Mouse (Mus musculus): ENCODE results near the gene Trmt13.

The Trmt13 gene

DNA sequence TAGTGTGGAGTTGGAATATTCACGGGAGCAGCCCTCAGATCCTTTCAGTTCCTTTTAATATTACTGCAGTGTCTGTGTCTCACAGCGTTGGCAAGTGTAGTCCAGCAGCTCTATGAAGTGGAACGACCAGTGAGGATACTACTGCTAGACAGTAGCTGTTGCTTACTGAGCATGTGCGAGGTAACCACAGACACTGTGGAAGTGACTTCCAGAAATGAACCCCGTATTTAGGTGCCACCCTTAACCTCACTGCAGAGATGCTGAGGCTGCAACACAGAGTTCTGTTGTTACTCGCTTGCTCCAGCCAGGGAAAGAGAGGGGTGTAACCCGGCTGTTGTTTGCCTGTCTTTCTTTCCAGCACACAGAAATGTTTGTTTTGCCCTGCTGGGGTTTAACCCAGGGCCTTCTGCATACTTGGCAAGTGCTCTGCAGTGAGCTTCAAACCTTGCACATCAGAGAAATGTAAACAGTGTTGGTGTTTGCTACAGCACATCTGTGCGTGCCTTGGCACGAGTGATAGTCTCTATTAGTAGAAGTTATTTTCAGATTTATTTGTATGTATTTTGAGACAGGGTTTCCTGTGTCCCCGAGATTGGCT is at the start of gene Trmt13:
Trmt13 (minus strand) TSS at position 293 of the 598 bp plus-strand sequence.
- WGBS = 50% methylated on average over 10 of the region's 10 CpGs

DNA sequence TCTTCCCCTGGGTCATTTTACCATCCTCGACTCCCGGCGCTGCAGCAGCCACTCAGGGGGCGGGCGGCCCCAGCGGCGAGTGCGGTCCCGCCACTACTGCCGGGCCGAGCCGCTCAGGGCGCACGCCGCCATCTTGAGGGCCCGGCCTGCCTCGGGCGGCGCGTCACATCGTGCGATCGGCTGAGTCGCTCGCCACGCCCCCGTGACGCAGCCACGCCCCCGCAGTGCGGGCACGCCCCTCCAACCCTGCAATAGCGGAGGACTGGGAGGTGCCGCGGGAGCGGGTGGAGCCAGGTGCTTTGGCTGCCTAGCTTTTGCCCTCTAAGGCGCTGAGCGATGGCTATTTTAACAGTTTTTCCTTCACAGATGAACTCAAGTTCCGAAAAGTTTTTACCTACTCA is 48.1 kb upstream of the Trmt13 start, which contains the start of gene Mfsd14a:
Mfsd14a (minus strand) TSS at position 215 of the 401 bp plus-strand sequence.
- under 1% methylated on average over 39 of the region's 39 CpGs for WGBS

DNA sequence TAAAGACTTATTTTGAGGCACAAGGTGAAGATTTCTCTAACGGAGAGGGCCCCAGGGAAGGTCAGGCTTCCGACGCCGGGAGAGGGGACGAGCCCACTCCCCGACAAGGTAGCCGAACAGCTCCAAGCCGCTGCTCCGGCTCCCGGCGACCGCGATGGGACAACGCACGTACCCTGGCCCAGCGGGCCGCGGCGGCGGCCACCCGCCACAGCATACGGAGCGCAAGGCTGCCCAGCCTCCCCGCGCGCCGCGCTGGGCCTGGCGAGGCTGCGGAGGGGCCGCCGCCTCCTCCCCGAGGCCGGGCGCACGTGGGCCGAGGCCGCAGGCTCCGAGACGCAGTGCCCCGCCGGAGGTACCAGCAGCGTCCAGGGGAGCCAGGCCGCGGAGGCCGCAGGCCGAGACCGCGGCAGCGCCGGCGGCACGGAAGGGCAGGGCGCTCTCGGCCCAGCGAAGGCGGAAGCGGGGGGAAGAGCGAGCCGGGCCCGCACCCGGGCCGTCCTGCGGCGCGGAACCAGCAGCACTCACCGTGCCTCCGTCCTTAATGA is 47.6 kb upstream of the Trmt13 start:
- under 1% methylated on average over 66 of the region's 68 CpGs for WGBS

DNA sequence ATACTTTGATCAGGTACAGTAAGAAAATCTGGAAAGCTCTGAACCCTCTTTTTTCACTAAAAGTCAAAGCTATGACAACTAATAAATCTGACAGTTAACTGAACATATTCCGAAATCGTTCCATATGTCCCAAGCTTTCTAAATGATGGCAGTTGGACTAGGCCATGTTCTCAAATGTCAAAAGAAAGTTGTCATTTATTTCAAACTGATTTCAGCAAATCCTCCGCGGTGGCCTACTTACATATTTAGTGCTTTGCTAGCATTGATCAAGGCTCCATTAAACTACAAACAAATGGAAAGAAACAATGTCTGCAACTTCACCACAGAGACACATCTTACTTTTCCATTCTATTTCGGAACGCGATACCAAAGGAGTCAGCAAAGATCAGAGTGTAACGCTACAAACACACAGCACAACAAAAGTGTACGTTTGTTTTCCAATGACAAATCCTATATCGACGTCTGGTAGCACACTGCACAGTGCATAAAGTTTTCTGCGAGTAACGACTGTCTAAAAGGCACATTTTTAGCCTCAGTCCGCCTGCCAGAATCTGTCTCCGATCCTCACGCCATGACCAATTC is 47.0 kb upstream of the Trmt13 start:
- 3% methylated on average over 16 of the region's 16 CpGs for whole genome bisulfite sequencing

DNA sequence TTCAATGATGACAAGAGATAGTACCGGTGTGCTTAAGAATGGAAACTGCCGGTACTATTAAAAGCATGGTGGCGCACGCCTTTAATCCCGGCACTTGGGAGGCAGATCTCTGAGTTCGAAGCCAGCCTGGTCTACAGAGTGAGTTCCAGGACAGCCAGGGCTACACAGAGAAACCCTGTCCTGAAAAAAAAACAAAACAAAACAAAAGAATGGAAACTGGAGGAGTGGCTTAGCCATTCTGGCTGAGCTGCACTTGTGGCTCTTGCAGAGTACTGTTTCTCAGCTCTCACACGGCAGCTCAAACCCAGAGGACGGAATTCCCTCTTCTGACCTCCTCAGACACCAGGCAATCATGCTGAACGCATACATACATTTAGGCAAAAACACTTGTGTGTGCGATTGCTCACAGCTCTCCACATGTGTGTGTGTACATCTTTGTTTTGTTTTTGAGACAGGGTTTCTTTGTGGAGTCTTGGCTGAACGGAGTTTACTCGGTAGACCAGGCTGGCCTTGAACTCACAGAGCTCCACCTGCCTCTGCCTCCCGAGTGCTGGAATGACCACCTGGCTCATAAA is 45.6 kb upstream of the Trmt13 start:
- 64% methylated on average over 13 of the region's 13 CpGs for WGBS

DNA sequence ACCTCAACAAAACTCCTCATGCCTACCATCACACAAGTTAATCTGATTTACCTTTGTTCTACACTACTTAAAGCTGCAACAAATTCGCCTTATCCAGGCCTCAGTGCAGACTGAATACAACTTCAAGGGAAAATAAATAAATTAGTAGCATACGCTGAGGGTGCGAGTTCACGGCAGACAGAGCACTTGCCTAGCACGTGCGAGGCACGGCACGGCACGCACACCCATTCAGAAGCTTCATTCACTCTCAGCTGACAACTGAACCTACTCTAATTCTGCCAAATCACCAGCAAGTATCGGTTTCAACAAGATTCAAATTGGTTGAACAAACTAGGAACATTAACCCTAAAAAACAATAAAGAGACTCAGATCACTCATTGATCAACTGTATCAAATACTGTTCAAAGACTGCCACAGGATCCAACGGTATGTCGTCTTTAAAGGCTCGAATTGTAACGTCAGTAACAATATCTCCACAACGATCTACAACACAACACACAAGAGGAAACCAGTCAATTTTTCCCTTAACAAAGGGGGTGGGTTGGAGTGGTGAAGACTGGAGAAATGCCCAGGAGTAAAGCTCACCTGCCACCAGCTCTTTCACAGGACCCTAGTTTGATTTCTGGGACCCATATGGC is 44.7 kb upstream of the Trmt13 start:
- WGBS = 51% methylated on average over 15 of the region's 15 CpGs

DNA sequence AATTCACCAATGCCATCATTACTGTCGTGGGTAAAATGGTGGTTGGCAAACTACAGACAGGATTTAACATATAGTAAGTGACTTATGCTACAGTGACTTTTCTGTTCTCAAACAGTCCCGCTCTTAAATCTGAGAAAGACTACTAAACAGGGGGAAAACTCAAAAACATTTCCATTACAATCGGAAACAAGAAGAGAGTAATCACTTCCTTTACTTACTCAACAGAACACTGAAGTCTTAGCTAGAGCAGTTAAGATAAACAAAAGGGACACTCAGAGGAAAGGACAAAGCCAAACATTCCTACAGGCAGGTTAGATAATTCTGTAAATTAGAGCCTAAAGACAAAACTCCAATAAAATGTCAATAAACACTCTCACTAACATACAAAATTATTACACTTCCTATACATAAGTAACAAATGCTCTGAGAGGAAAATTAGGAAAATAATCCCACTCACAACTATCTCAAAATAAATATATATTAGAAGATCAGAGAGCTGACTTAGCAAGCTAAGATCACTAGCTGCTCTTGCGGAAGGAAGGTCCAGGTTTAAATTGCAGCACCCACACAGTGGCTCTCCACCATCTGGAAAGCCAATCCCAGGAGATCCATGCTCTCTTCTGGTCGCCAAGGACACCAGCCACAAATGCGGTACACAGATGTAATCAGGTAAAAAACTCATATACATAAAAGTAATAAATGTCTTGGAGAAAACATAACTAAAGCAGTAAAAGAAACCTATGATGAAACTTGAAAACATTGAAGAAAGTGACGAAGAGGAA is 42.0 kb upstream of the Trmt13 start:
- WGBS = 61% methylated on average over 7 of the region's 7 CpGs

DNA sequence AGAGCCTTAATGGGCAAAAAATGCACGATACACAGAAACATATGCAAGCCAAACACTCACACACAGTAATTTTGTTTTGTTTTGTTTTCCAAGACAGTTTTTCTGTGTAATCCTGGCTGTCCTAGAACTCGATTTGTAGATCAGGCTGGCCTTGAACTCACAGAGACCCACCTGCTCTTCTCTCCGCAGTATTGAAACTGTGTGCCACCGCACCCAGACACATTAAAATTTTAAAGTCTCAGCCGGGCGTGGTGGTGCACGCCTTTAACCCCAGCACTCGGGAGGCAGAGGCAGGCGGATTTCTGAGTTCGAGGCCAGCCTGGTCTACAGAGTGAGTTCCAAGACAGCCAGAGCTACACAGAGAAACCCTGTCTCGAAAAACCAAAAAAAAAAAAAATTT is 39.7 kb upstream of the Trmt13 start:
- 93% methylated on average over 11 of the region's 11 CpGs for WGBS

DNA sequence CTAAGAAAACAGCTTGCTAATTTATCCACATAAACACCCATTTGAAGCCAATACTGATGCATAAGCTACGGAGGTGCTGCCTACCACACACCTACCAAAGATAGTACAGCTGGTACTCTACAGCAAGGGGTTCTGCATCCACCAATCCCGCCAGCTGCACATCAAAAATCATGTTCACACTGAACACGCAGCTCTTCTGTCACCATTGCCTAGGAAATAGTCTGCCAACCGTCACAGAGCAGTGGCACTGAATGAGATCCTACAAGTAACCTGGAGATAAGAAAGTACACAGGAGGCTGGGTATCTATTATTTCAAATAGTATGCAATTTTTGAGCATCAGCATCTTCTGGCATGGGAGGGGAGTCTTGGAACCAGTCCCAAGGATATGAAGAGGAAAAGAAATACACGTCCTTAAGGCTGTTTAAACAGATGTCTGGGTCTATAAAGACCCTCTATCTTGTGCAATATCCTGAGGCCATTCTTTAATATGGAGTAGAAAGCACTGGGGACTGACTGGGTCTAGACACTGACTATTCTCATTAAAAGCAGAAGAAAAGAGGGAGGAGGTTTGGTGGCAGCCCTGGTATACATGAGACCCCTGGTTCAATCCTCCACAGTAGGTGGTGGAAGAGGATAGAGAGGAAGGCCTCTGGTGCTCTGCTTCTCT is 39.0 kb upstream of the Trmt13 start:
- 34% methylated on average over 5 of the region's 5 CpGs for WGBS

DNA sequence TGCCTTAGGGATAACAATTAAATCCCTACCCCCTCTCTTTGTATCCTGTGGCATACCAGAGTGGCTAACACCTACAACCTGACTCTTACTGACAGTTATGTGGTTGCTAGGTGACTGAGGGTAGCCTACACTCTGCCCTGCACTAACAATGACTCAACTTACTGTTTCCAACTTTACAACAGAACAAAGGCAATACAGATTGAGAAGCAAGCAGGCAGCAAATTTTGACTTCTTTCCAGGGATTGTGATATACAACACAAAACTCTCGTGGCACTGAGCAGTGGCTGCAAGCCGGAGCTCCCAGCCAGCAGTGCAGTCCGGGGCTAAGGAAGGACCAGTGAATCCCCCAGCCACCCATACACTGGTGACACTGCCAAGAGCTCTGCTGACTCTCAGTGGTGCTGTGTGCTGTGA is 37.7 kb upstream of the Trmt13 start:
- 25% methylated on average over 3 of the region's 3 CpGs for WGBS

DNA sequence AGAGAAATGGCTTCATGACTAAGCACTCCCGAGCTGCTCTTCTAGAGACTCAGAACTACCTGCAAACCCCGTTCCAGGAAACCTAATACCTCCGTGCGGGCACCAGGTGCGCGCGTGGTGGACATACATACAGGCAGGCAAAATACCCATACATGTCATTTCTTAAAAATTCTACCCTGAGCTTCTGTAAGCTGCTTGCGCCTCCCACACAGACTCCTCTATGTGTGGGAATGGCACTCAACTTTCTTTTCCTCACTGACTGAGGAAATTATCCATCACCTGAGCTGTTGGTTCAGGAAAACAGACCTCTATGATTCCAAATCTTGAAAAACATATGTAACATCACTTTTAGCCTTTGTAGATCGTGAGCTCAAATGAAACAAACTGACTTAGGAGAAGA is 36.3 kb upstream of the Trmt13 start:
- 68% methylated on average over 9 of the region's 9 CpGs for WGBS

DNA sequence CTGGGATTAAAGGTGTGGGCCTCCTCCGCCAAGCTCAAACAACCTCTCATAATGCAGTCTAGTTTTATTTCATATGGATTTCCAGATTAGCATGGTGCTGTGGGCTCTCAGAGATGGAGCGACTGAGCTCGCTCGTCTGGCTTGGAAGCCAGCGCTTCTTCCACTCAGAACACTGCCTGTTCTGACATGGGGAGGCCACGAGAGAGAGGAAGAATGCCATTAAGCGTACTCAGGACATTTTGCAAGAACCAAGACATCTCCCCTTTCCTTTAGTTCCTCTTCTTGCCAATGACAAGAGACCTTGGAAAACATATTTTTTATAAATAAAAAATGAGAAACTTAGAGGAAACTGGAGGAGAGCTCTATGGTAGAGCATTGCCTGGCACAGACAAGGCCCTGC is 34.4 kb upstream of the Trmt13 start:
- WGBS = 86% methylated on average over 7 of the region's 7 CpGs

DNA sequence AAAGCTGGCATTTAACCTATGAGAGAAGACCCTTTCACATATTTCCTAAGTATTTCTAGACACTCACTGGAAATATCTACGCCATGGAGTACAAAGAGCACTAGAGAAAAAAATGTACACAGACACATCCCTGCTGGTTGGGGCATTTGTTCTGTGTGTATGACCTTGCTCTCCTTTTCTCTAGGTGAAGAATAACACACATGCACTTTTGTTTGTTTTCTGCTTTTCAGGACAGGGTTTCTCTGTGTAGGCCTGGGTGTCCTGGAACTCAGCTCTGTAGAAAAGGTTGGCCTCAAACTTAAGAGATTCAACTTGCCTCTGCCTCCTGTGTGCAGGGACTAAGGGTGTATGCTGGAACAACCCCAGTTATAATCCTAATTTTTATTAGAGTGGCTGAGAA is 32.0 kb upstream of the Trmt13 start:
- WGBS = 91% methylated on average over 1 of the region's 1 CpGs

DNA sequence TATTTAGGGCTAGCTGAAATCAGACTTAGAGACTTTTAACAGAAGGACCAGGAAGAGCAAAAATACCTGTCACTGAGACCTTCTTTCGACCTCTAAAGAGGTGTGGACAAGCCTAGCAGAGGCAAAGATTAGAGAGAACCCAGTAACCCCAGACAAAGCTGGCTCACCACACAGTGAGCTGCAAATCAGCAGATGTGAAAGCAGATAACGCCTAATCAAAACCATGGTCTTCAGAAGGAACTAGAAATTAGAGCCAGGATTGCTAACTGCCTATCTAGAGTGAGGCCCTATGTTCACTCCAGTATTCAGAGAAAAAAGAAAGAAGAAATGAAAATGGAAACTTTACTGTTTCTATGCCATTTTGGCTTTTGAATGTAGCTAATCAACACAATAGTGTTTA is 28.0 kb upstream of the Trmt13 start:
- 92% methylated on average over 2 of the region's 2 CpGs for WGBS

DNA sequence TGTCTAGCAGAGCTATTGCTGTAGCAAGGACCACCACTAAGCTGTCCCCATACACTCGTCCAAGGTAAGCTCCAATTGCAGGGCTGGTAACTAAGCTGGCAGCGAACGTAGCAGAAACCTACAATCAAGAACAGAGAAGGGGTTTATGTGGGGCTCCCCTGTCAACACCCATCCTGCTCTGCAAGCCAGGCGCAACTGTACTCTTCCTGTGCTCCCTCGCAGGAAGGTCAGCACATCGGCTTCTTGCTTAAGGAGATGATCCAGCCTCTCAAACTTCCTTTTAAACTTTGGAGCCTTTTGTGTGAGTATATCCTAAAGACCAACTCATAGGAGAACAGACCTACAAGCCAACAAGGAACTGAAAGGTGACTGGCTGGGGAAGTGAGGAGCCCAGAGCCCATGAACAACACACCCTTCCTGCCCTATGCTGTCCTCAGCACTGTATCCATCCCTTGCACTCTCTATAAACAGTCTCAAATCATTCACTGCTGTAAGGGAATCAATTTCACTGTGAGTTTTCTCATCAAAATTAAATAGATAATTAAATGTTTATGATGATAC is 27.5 kb upstream of the Trmt13 start:
- 87% methylated on average over 6 of the region's 6 CpGs for whole genome bisulfite sequencing

DNA sequence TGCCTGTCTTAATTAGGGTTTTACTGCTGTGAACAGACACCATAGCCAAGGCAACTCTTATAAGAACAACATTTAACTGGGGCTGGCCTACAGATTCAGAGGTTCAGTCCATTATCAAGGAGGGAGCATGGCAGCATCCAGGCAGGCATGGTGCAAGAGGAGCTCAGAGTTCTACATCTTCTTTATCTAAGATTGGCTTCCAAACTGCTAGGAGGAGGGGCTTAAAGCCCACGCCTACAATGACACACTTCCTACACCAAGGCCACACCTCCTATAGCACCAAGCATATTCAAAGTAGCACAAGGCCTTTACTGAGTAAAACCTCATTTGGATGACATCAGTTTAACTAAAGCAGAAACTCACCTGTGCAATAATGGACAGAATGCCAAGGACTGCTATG is 25.6 kb upstream of the Trmt13 start:
- WGBS = 91% methylated on average over 1 of the region's 1 CpGs

DNA sequence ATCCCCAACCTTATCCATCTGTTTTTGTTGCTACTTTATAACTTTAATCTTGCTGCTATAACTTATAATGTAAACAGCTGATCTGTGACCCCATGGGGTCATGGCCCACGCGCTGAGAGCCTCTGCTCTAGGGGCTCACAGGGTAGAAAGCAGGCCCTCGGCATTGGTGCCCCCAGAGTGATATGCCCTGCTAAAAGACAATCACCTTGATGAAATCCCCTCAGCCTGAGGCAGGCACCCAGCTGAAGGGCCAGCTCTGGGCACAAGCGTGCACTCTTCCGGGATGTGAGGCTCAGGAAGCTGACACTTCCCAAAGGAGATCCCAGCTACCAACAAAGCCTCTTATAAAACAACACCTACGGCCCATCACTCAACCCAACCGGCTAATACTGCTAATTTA is 24.2 kb upstream of the Trmt13 start:
- WGBS = 85% methylated on average over 7 of the region's 7 CpGs

DNA sequence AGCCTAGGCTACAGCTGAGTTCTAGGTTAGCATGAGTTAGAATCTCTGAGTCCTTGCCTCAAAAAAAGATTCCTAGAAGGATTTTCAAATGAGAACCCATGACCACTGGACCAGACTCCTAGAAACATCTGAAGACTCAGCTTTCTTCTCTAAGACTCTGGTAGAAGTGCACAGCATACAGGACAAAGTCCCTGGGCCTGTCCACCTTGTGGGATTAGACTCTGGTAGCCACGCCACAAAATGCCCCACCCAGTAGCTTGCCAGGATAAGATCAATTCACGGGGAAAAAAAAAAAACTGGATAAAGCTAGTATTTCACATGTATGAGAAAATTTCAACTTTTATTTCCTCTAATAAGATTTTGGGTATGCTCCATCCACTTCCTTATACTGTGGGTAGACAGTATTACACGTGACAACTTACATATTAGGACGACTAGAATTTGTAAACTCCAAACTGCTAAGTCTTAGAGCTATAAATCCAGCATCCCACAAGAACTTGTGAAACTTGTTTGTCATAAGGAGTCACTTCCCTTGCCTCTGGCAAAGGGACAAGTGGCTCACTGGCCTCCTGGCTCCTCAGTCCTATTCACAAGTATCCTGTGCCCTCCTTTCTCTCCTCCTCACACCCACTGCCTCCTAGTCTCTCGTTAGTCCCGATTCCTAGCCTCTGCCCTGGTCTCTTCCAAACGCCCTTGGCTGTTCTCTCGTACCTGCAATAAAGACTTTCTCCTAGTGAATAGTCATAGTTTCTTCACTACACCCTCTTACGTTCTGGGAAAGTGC is 23.5 kb upstream of the Trmt13 start:
- WGBS = 79% methylated on average over 9 of the region's 9 CpGs

DNA sequence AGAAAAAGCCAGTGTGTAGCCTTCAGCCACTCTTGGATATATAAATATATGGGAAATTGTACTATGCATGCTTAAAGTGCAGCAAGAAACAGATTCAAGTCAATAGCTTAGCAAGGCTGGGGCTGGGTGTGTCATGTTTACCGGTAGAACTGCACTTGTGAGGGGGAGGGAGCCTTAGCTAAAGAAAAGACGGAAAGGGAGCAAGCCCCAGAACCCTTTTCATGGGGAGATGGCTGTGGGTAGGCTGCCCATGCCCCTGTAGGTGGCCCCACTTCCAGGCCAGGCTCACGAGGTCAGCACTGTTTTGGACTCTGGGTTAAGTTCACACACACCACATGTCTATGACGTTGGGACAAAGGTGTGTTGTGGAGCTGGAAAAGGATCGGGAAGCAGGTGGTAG is 21.4 kb upstream of the Trmt13 start:
- 50% methylated on average over 5 of the region's 5 CpGs for WGBS

DNA sequence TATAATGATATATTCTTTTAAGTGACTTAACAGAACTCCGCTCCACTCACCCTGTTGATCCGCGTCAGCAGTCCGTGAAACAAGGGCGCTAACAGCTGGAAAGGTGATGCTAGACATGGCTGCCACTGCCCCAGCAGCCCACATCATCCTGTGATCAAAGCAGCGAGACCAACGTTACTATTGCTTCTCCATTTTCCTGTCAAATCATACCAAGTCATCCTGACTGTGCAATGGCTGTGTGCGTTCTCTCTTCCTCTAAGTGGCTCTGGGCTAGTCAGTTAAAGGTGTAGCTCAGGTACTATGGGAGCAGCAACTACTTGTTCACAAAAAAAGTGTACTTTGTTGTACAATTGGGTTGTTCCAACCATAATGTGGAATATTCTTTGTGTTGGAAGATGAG is 20.5 kb upstream of the Trmt13 start:
- 96% methylated on average over 8 of the region's 8 CpGs for WGBS
